Mouse (Mus musculus) midbrain, postnatal 0 days (tissue): ENCODE measurements around the gene Ier5. TPM values are rescaled to one million over a fixed set of nuclear protein-coding genes. Genes with fewer than 3 reads are reported as not detected.

Experiments used
- ATAC-seq: fragments of 200-750 bp; cut with Nextera tagmentation; 2 replicates; pipeline ENCODE4 v1.8.0; 2017; ENCODE audit warnings: moderate number of reproducible peaks, mild to moderate bottlenecking, moderate TSS enrichment, moderate library complexity; ENCODE audit not compliant: low FRiP score
- DNase-seq: peaks from one replicate; pipeline ENCODE4 v3.0.0-alpha.2; 2015; ENCODE audit warnings: low spot score
- H3K27ac ChIP-seq: fragments of 300-500 bp; sonication (generic); 2 replicates; pipeline ENCODE4 v1.5.1; 2014; ENCODE audit warnings: low read depth, mild to moderate bottlenecking, low read length, mixed read lengths
- H3K27me3 ChIP-seq: fragments of 300-500 bp; sonication (generic); 2 replicates; pipeline ENCODE4 v1.6.1; 2014; ENCODE audit warnings: low read length, control low read depth, mixed read lengths; ENCODE audit not compliant: insufficient read depth
- H3K36me3 ChIP-seq: fragments of 300-500 bp; sonication (generic); 2 replicates; pipeline ENCODE4 v1.6.1; 2014; ENCODE audit warnings: low read length, control low read depth, mixed read lengths; ENCODE audit not compliant: insufficient read depth
- H3K4me1 ChIP-seq: fragments of 300-500 bp; sonication (generic); 2 replicates; pipeline ENCODE4 v1.6.1; 2014; ENCODE audit warnings: mild to moderate bottlenecking, control low read depth, antibody characterized with exemption, low read length, mixed read lengths; ENCODE audit not compliant: insufficient read depth
- H3K4me2 ChIP-seq: fragments of 300-500 bp; sonication (generic); 2 replicates; pipeline ENCODE4 v1.6.1; 2014; ENCODE audit warnings: low read depth, mild to moderate bottlenecking, low read length, mixed read lengths; ENCODE audit not compliant: poor library complexity, severe bottlenecking
- H3K4me3 ChIP-seq: fragments of 300-500 bp; sonication (generic); 2 replicates; pipeline ENCODE4 v1.5.1; 2014; ENCODE audit warnings: low read depth, mild to moderate bottlenecking, low read length, moderate library complexity
- H3K9ac ChIP-seq: fragments of 300-500 bp; sonication (generic); replicated peaks from 2 replicates; pipeline ENCODE4 v1.6.1; 2014; ENCODE audit warnings: mild to moderate bottlenecking, low read length, moderate library complexity, mixed read lengths; ENCODE audit not compliant: poor library complexity, severe bottlenecking
- H3K9me3 ChIP-seq: fragments of 300-500 bp; sonication (generic); 2 replicates; pipeline ENCODE4 v1.6.1; 2016; ENCODE audit warnings: low read length, control low read depth
- CTCF ChIP-seq: IDR thresholded peaks from 2 replicates; pipeline ENCODE4 v1.5.1; 2016; ENCODE audit warnings: antibody characterized with exemption, mild to moderate bottlenecking
- WGBS: fragments of 180-500 bp; shearing (Covaris S2); extraction: QIAGEN DNeasy Blood & Tissue Kit; methylation state at CpG from one replicate; pipeline ENCODE4 v1.1.7; 2014; 5-methylcytosine and 5-hydroxymethylcytosine counted together
- polyA plus RNA-seq: library from polyadenylated mRNA; unstranded; fragments of >200 nt; fragmentation: Nextera tagmentation; extraction: Ambion mirVana; gene quantifications from 2 replicates; pipeline ENCODE4 v1.2.1, GENCODE M21; 2015
- total RNA-seq: library from RNA; depleted of rRNA; stranded (reverse); fragments of >200 nt; gene quantifications from 2 replicates; pipeline ENCODE4 v1.2.3, GENCODE M21; 2014

Gene Ier5
- total and polyA plus RNA-seq, 2 experiments from 2014 or later = 4.0 to 44.2 TPM

DNA sequence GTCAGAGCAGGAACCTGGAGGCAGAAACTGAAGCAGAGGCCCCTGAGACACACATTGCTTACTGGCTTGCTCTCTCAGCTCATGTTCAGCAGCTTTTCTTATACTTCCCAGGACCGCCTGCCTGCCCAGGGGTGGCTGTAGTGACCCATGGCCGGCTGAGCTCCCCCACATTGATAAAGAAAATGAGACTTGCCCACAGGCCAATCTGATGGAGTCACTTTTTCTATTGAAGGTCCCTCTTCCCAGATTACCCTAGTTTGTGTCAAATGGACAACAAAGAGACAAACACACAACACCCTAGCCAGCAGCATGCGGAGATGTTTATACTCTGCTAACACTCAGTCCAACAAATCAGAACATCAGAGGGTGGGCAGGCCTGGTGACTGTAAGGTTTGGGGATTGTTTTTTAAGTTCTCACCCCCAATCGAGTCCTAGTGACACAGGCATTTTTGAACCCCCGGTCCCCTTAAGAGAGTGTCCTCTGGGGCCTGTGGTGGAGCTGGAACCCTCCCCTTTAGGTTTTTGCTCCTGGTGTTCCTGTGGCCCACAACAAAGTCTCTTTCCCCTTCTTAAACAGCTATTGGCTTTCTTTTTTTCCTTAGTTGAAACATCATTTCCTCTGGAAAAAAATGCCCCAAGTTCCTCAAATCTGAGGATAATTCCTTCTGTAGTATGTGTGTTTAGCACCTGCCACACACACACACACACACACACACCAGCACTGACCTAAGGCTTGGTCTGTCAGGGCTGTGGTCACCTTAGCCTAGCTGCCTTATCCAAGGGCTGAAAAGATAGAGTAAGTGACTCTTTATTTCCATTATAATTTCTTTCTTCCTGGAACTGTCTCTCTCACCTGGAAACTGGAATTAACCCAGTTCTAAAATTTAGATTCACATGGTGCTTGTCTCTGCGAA lies 41.1 kb downstream of the Ier5 start:
- Histone ChIP-seq H3K27me3 (no peaks in the 10 kb centered on the region), H3K9me3 (no peaks in the 10 kb centered on the region), H3K4me2 (no peak overlapping the region), H3K27ac (no peak overlapping the region), H3K4me3 (no peak overlapping the region), H3K36me3 (no peaks in the 10 kb centered on the region), H3K4me1 (0 out of 2 replicates have a peak, but pooled peaks cover 4% of the 10 kb centered on the region), H3K9ac (no peak overlapping the region)
- WGBS = 76% methylated on average over 6 of the region's 6 CpGs
- ATAC-seq (no peak), DNase-seq (no peak)
- TF ChIP-seq CTCF = no peak

DNA sequence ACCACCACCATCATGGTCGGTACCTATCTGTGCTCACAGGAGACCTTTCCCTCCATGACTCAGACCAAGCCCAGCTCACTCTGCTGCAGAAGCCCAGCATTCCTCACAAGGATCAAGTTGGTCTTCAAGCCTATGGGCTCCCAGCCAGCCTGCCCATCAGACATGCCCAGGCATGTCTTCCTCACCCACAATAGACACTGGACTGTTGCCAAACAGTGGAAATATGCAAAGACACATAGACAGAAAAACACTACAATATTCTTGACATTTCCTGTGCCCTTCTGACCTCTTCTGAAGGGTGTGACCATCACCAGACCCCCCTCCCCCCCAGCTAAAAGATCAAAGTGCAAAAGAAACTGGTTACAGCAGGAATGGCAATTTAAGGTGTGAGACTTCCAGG lies 43.3 kb downstream of the Ier5 start:
- no peak overlapping the region for H3K4me2 ChIP-seq
- DNase-seq = no peak
- 97% methylated on average over 1 of the region's 1 CpGs for WGBS

GRCm38 (mm10) chr1:155055041-155055440 lies 44.4 kb downstream of the Ier5 start:
- no peaks in the 10 kb centered on the region for H3K36me3 ChIP-seq
- H3K4me1 ChIP-seq = peaks cover 9% of the 10 kb centered on the region; the same call in 1 of the 2 replicates
- no peak overlapping the region for H3K27ac ChIP-seq
- H3K4me3 ChIP-seq = no peak overlapping the region
- no peak for TF ChIP-seq CTCF
- H3K27me3 ChIP-seq = no peaks in the 10 kb centered on the region
- no peak for DNase-seq
- 49% methylated on average over 3 of the region's 3 CpGs for WGBS
- no peak overlapping the region for H3K4me2 ChIP-seq
- no peak overlapping the region for H3K9ac ChIP-seq
- no peaks in the 10 kb centered on the region for H3K9me3 ChIP-seq
- no peak for ATAC-seq

More for the DNA sequence above, 43.3 kb downstream of the Ier5 start:
- H3K9me3 ChIP-seq = no peaks in the 10 kb centered on the region
- no peak overlapping the region for H3K4me3 ChIP-seq
- no peak for TF ChIP-seq CTCF
- ATAC-seq = no peak
- no peak overlapping the region for H3K27ac ChIP-seq
- H3K27me3 ChIP-seq = no peaks in the 10 kb centered on the region
- peaks cover 9% of the 10 kb centered on the region; the same call in 1 of the 2 replicates for H3K4me1 ChIP-seq
- H3K36me3 ChIP-seq = no peaks in the 10 kb centered on the region
- no peak overlapping the region for H3K9ac ChIP-seq

DNA sequence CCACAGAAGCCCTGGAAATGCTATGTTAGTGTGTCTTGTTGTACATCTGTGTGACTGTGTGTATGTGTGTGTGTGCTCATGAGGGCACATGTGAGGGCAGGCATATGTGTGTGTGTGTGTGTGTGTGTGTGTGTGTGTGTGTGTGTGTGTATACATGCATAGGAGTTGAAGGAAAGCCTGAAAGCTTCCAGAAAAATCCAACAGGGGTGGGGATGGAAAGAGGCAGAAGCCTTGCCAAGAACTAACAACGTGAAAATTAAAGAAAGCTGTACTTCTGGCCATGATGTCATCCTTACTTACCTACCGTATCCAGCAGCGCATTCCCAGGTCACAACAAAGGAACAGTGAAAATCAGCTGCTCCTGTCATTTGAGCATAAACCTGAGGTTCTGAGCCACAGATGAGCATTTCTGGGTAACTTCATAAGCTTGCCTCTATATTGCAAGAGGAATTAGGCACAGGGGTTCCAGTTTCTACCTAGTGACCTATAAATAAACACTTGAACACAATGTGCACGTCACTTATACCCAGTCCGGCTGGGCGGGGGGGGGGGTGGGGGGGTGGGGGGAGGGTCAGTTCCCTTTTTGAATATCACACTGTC lies 45.0 kb downstream of the Ier5 start:
- H3K9me3 ChIP-seq = no peaks in the 10 kb centered on the region
- no peak overlapping the region for H3K4me3 ChIP-seq
- H3K36me3 ChIP-seq = no peaks in the 10 kb centered on the region
- H3K27me3 ChIP-seq = no peaks in the 10 kb centered on the region
- H3K9ac ChIP-seq = no peak overlapping the region
- H3K27ac ChIP-seq = no peak overlapping the region
- peaks cover 9% of the 10 kb centered on the region; the same call in 1 of the 2 replicates for H3K4me1 ChIP-seq
- whole genome bisulfite sequencing = 55% methylated on average over 6 of the region's 6 CpGs
- ATAC-seq (no peak), DNase-seq (no peak)
- TF ChIP-seq CTCF = no peak
- H3K4me2 ChIP-seq = no peak overlapping the region

DNA sequence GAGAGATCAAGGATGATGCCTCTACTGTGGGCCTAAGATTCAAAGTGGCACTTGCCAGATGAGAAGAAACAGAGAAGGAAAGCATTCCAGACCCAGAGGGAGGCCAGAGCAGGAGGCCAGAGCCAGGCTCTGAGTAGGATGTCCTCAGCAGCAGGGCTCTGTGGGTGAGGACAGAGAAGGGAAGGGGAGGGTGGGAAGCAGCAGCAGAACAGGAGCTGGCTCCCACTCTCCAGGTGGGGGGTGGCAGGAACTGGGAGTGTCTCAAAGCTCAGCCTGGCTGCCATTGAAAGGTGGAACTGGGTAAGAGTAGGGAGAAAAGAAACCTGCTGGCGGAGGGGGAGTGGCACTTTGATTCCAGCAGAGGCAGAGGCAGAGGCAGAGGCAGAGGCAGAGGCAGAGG lies 46.1 kb downstream of the Ier5 start:
- H3K4me3 ChIP-seq = no peak overlapping the region
- no peaks in the 10 kb centered on the region for H3K27me3 ChIP-seq
- no peaks in the 10 kb centered on the region for H3K36me3 ChIP-seq
- H3K9ac ChIP-seq = no peak overlapping the region
- ATAC-seq (no peak), DNase-seq (no peak)
- peak overlapping the region; percentile 38; the same call in 1 of the 2 replicates for H3K27ac ChIP-seq
- peaks cover 6% of the 10 kb centered on the region; the same call in 1 of the 2 replicates for H3K4me1 ChIP-seq
- no peaks in the 10 kb centered on the region for H3K9me3 ChIP-seq
- H3K4me2 ChIP-seq = no peak overlapping the region
- TF ChIP-seq CTCF = no peak
- WGBS = 84% methylated on average over 1 of the region's 1 CpGs

DNA sequence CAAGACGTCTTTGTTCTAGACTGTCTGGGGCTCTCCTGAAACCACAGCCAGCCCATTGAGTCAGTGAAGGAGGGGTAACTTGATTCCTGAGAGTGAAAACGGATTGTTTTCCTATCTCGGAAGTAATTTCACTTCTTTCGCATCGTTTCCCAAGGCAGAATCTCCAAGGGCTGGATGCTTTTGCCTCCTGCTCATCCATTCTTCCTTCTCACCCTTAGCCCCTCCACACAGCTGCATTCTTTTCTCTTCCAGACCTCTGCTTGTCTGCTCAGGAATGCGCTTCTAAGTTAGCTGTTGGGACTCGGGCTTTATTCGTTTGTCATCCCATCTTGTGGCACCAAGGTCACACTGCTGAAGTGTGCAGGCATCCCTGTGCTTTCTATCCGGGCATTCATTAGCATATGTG lies 46.7 kb downstream of the Ier5 start:
- Histone ChIP-seq H3K9me3 (no peaks in the 10 kb centered on the region), H3K27ac (peak overlapping the region; percentile 38; the same call in 1 of the 2 replicates), H3K36me3 (no peaks in the 10 kb centered on the region), H3K4me1 (peaks cover 6% of the 10 kb centered on the region; the same call in 1 of the 2 replicates), H3K4me3 (no peak overlapping the region), H3K4me2 (no peak overlapping the region), H3K9ac (0 out of 2 replicates have a peak overlapping the region, but pooled peaks have one; percentile 29), H3K27me3 (no peaks in the 10 kb centered on the region)
- no peak for ATAC-seq
- no peak for TF ChIP-seq CTCF
- 13% methylated on average over 9 of the region's 9 CpGs for WGBS
- DNase-seq = no peak
